Mouse (Mus musculus) cerebellum, postnatal 36 days (tissue): Measurements from ENCODE around the gene Aldh1a2.
A peak's percentile ranks its signal among the peaks of the same experiment; 100 is the strongest.

Experiments
- DNase-seq, 2 experiments: peaks; one replicate each; pipeline ENCODE4 v3.0.0; 2021 to 2022; ENCODE audit warnings: mixed read lengths in 2 of 2

Gene Aldh1a2

GRCm38 (mm10) chr9:71216036-71216995 lies 727 bp downstream of the Aldh1a2 start:
- DNase-seq: peak; percentile 4 to 12

GRCm38 (mm10) chr9:71216996-71217792 lies 1.6 kb downstream of the Aldh1a2 start:
- peak in 1 of 2 experiments; percentile 6 for DNase-seq

- no peak for DNase-seq
Measured at GRCm38 (mm10) chr9:71217793-71218095, 2.2 kb downstream of the Aldh1a2 start.

- DNase-seq: no peak
Measured at GRCm38 (mm10) chr9:71219161-71219560, 3.6 kb downstream of the Aldh1a2 start.

GRCm38 (mm10) chr9:71220401-71220800 lies 4.8 kb downstream of the Aldh1a2 start:
- DNase-seq: no peak

GRCm38 (mm10) chr9:71227226-71227970 lies 11.8 kb downstream of the Aldh1a2 start:
- DNase-seq: no peak

GRCm38 (mm10) chr9:71230011-71230410 lies 14.4 kb downstream of the Aldh1a2 start:
- no peak for DNase-seq

GRCm38 (mm10) chr9:71236540-71236939 lies 21.0 kb downstream of the Aldh1a2 start:
- DNase-seq: no peak

GRCm38 (mm10) chr9:71239926-71240325 lies 24.3 kb downstream of the Aldh1a2 start:
- DNase-seq: no peak

- no peak for DNase-seq
Measured at GRCm38 (mm10) chr9:71241515-71242411, 26.2 kb downstream of the Aldh1a2 start.

GRCm38 (mm10) chr9:71242412-71242781 lies 26.8 kb downstream of the Aldh1a2 start:
- no peak for DNase-seq

- DNase-seq: no peak
Measured at GRCm38 (mm10) chr9:71254380-71254779, 38.8 kb downstream of the Aldh1a2 start.

GRCm38 (mm10) chr9:71262711-71263110 lies 47.1 kb downstream of the Aldh1a2 start:
- no peak for DNase-seq

- DNase-seq: no peak
Measured at GRCm38 (mm10) chr9:71269711-71270110, 54.1 kb downstream of the Aldh1a2 start.

GRCm38 (mm10) chr9:71270205-71270604 lies 54.6 kb downstream of the Aldh1a2 start:
- DNase-seq: no peak

GRCm38 (mm10) chr9:71276149-71276721 lies 60.6 kb downstream of the Aldh1a2 start:
- DNase-seq: peak; percentile 32 to 41

GRCm38 (mm10) chr9:71278741-71279140 lies 63.2 kb downstream of the Aldh1a2 start:
- no peak for DNase-seq

GRCm38 (mm10) chr9:71283156-71283555 lies 67.6 kb downstream of the Aldh1a2 start:
- DNase-seq: no peak

- DNase-seq: peak; percentile 9 to 15
Measured at GRCm38 (mm10) chr9:71285231-71285630, 69.6 kb downstream of the Aldh1a2 start.

GRCm38 (mm10) chr9:71286420-71286819 lies 70.8 kb downstream of the Aldh1a2 start:
- no peak for DNase-seq

GRCm38 (mm10) chr9:71288738-71289137 lies 73.1 kb downstream of the Aldh1a2 start:
- DNase-seq: no peak

- DNase-seq: no peak
Measured at GRCm38 (mm10) chr9:71289810-71290209, 74.2 kb downstream of the Aldh1a2 start.
